Mouse (Mus musculus) kidney, postnatal 0 days (tissue): Measurements from ENCODE around the gene Shq1. TPM values are rescaled to one million over a fixed set of nuclear protein-coding genes. Genes with fewer than 3 reads are reported as not detected.
A peak's percentile ranks its signal among the peaks of the same experiment; 100 is the strongest.

Experiments
- ATAC-seq: fragments of 200-750 bp; cut with Nextera tagmentation; replicated peaks from 2 replicates; pipeline ENCODE4 v1.8.0; 2017; ENCODE audit warnings: low read depth, moderate number of reproducible peaks, moderate TSS enrichment, moderate library complexity; ENCODE audit not compliant: low FRiP score
- DNase-seq: peaks from one replicate; pipeline ENCODE4 v3.0.0-alpha.2; 2016; ENCODE audit warnings: low spot score
- H3K27ac ChIP-seq: fragments of 300-500 bp; sonication (generic); 2 replicates; pipeline ENCODE4 v1.5.1; 2014; ENCODE audit warnings: mild to moderate bottlenecking
- H3K27me3 ChIP-seq: fragments of 300-500 bp; sonication (generic); 2 replicates; pipeline ENCODE4 v1.6.1; 2014; ENCODE audit warnings: low read length, mixed read lengths; ENCODE audit not compliant: insufficient read depth
- H3K36me3 ChIP-seq: fragments of 300-500 bp; sonication (generic); 2 replicates; pipeline ENCODE4 v1.6.1; 2014; ENCODE audit warnings: low read length, mixed read lengths; ENCODE audit not compliant: insufficient read depth
- H3K4me1 ChIP-seq: fragments of 300-500 bp; sonication (generic); replicated peaks from 2 replicates; pipeline ENCODE4 v1.6.1; 2014; ENCODE audit warnings: antibody characterized with exemption, low read length, mixed read lengths; ENCODE audit not compliant: insufficient read depth
- H3K4me2 ChIP-seq: fragments of 300-500 bp; sonication (generic); 2 replicates; pipeline ENCODE4 v1.6.1; 2014; ENCODE audit warnings: mild to moderate bottlenecking, low read length, moderate library complexity, mixed read lengths
- H3K4me3 ChIP-seq: fragments of 300-500 bp; sonication (generic); replicated peaks from 2 replicates; pipeline ENCODE4 v1.5.1; 2014; ENCODE audit warnings: low read depth, low read length
- H3K9ac ChIP-seq: fragments of 300-500 bp; sonication (generic); 2 replicates; pipeline ENCODE4 v1.6.1; 2014; ENCODE audit warnings: low read depth, low read length
- H3K9me3 ChIP-seq: fragments of 300-500 bp; sonication (generic); replicated peaks from 2 replicates; pipeline ENCODE4 v1.6.1; 2016; ENCODE audit warnings: low read length, inconsistent platforms, mixed read lengths
- CTCF ChIP-seq: IDR thresholded peaks from 2 replicates; pipeline ENCODE4 v1.5.1; 2016; ENCODE audit warnings: antibody characterized with exemption, low read depth, mild to moderate bottlenecking, moderate library complexity
- WGBS: fragments of 180-500 bp; shearing (Covaris S2); extraction: QIAGEN DNeasy Blood & Tissue Kit; methylation state at CpG from one replicate; pipeline ENCODE4 v1.1.7; 2014; 5-methylcytosine and 5-hydroxymethylcytosine counted together
- polyA plus RNA-seq: library from polyadenylated mRNA; unstranded; fragments of >200 nt; fragmentation: Nextera tagmentation; extraction: Ambion mirVana; gene quantifications from 2 replicates; pipeline ENCODE4 v1.2.1, GENCODE M21; 2015

Gene Shq1
- polyA plus RNA-seq, 1 experiment from 2014 or later = 11.8 TPM

DNA sequence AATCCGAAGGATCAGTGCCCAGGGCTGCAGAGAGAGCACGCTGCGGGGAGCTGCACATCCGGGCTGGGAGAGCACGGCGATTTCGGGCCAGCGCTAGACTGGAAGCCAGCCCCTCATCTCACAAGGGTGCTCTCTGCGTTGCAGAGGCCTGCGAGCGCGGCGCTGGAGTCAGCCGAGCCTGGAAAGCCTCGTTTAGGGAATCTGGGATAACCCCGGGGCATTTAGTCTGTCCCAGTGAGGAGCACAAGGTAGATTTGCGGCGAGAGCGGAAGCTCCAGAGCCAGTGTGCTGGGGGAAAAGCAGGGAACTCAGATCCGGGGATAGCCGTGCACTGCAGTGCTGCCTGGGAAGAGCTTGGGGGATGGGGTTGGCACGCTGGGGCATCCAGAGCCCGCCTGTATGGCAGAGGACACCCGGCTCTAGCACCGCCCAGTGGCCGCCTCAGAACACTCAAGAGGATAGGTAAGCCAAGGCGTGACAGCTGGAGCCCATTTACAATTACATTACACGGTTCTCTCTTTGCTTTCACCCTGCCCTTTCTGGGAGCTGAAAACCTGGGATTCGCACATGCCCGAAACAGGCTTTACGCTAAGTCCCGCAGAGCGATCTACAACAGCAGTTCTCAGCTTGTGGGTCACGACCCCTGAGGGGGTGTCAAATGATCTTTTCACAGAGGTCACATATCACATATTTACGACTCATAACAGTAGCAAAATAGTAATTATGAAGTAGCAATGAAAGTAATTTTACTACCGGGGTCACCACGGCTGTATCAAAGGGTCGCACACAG lies 107.2 kb downstream of the Shq1 start:
- Histone ChIP-seq H3K36me3 (no peaks in the 10 kb centered on the region), H3K4me1 (peaks cover 9% of the 10 kb centered on the region; the same call in 1 of the 2 replicates), H3K27ac (no peak overlapping the region), H3K4me3 (peak overlapping the region; percentile 31), H3K4me2 (peak overlapping the region; percentile 76), H3K9me3 (no peaks in the 10 kb centered on the region), H3K9ac (0 out of 2 replicates have a peak overlapping the region, but pooled peaks have one; percentile 35), H3K27me3 (peaks cover 17% of the 10 kb centered on the region)
- TF ChIP-seq CTCF = peak; percentile 70
- ATAC-seq (peak; percentile 74), DNase-seq (peak; percentile 83)
- WGBS = 7% methylated on average over 38 of the region's 38 CpGs

GRCm38 (mm10) chr6:100562719-100563551 lies 108.0 kb downstream of the Shq1 start:
- Histone ChIP-seq H3K36me3 (no peaks in the 10 kb centered on the region), H3K4me3 (peak overlapping the region; percentile 31), H3K4me1 (peaks cover 9% of the 10 kb centered on the region; the same call in 1 of the 2 replicates), H3K27me3 (peaks cover 17% of the 10 kb centered on the region), H3K9me3 (no peaks in the 10 kb centered on the region), H3K27ac (no peak overlapping the region), H3K4me2 (peak overlapping the region; percentile 76), H3K9ac (0 out of 2 replicates have a peak overlapping the region, but pooled peaks have one; percentile 35)
- TF ChIP-seq CTCF = no peak
- 3% methylated on average over 51 of the region's 51 CpGs for WGBS
- ATAC-seq (peak; percentile 16; the same call in 1 of the 2 replicates), DNase-seq (peak; percentile 37)

- H3K4me2 ChIP-seq = no peak overlapping the region
Measured at GRCm38 (mm10) chr6:100558057-100558456, 112.9 kb downstream of the Shq1 start.

DNA sequence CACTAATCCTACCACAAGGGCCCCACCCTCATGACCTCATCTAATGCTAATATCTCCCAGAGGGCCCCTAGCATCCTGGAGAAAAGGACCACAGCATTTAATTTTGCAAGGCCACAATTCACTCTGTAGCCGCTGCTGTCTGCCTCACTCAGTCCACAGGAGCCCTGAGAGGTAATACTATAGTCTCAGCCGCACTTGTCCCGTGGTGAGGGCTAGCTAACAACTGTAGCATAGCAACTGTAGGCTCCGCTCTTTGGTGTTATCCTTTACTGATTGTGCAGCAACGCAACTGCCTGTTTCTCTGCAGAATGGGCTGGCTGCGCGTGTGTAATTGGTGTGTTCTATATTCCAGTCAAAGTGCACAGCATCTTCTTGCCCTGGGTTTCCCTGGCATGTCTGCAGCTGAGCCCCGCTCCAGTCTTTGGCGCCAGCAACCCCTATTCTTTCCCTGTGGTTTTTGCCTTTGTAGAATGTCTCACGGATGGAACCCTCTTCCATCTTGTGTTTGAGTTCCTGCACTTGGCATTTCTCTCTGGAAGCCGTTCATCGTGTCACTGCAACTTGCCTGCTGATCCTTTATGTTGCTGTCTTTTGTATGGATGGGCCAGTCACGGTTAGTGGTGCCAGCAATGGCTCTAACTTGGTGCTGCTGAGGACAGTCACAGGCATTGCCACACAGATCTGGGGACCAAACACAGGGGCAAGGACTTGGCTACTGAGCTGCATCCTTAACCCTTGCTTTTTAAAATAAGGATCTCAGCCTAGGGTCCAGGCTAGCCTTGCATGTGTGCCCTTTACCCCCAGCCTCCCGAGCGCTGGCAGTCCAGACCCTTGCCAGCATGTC lies 128.6 kb downstream of the Shq1 start:
- no peak for TF ChIP-seq CTCF
- Histone ChIP-seq H3K27me3 (no peaks in the 10 kb centered on the region), H3K9ac (no peak overlapping the region), H3K4me2 (no peak overlapping the region), H3K4me1 (no peaks in the 10 kb centered on the region), H3K27ac (no peak overlapping the region), H3K4me3 (no peak overlapping the region), H3K9me3 (no peaks in the 10 kb centered on the region), H3K36me3 (no peaks in the 10 kb centered on the region)
- no peak for DNase-seq
- 73% methylated on average over 15 of the region's 15 CpGs for WGBS
- ATAC-seq = no peak

More at GRCm38 (mm10) chr6:100558057-100558456, 112.9 kb downstream of the Shq1 start:
- DNase-seq (no peak), ATAC-seq (no peak)
- no peaks in the 10 kb centered on the region for H3K4me1 ChIP-seq
- no peak overlapping the region for H3K27ac ChIP-seq
- no peak for TF ChIP-seq CTCF
- WGBS = 48% methylated on average over 8 of the region's 8 CpGs
- H3K27me3 ChIP-seq = peaks cover 14% of the 10 kb centered on the region; the same call in 1 of the 2 replicates
- no peaks in the 10 kb centered on the region for H3K36me3 ChIP-seq
- no peaks in the 10 kb centered on the region for H3K9me3 ChIP-seq
- no peak overlapping the region for H3K4me3 ChIP-seq
- H3K9ac ChIP-seq = no peak overlapping the region

GRCm38 (mm10) chr6:100539698-100540097 lies 131.3 kb downstream of the Shq1 start:
- Histone ChIP-seq H3K4me2 (no peak overlapping the region), H3K9ac (no peak overlapping the region), H3K27me3 (no peaks in the 10 kb centered on the region), H3K27ac (no peak overlapping the region), H3K36me3 (no peaks in the 10 kb centered on the region), H3K9me3 (no peaks in the 10 kb centered on the region), H3K4me3 (no peak overlapping the region), H3K4me1 (no peaks in the 10 kb centered on the region)
- peak; percentile 66 for TF ChIP-seq CTCF
- DNase-seq (no peak), ATAC-seq (no peak)
- WGBS = 55% methylated on average over 4 of the region's 4 CpGs
